Mouse (Mus musculus) CH12.LX (cell line): ENCODE measurements around the gene Hoxc10.

Experiments
- TCF12 ChIP-seq: IDR thresholded peaks from 2 replicates; pipeline ENCODE4 v1.6.1; 2014; ENCODE audit warnings: low read depth, mild to moderate bottlenecking, inconsistent platforms, low read length, improper control_type of control experiment
- USF2 ChIP-seq: conservative IDR thresholded peaks from 2 replicates; pipeline ENCODE4 v1.6.1; 2011; ENCODE audit warnings: low read depth, low read length, improper control_type of control experiment

- TF ChIP-seq USF2 (no peak), TCF12 (no peak)
These were observed 39.7 kb downstream of the Hoxc10 start for GRCm38 (mm10) chr15:103006326-103006725.
